8 mouse cellular contexts compared by ENCODE assay signal in the genomic region with DNA sequence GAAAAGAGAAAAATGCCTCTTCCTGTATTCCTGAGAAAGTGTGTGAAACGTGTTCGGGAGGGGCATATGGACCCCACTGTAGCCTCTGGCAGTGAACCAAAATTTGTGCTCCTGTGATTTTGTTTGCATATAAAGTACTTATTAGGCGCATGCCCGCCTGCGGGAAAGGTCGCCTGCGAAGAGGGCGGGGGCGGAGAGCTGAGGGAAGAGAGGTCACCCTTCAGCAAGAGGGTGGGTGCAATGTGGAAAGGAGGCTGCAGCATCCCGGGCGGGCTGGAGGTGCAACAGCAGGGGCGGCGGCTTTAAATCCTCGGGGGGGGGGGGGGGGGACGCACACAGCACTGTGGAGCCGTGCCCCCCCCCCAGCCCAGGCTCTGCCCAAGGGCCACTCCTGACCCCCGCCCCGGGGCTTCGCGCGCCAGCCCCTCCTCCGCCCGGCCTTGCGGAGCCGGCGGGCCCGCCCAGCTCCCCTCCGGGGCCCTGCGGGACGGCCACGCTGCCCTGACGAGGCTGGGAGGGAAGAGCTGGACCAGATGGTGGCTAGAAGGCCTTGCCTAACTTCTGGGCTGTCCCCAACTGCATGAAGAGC.
A peak's percentile ranks its signal among the peaks of the same experiment; 100 is the strongest.
DNase-seq lines count a peak whose midpoint lies in the region; ATAC-seq and TF ChIP-seq lines count a peak whose summit lies in the region.

No protein-coding gene starts in this region.

- H3K4me1 ChIP-seq in cortical plate, adult 2 months (ENCODE audit: control insufficient read depth, insufficient read depth, low read length): no peaks in the 10 kb centered on the region; the same call in 1 of the 2 replicates
- H3K4me1 ChIP-seq in midbrain, embryonic 11.5 days (ENCODE audit: control insufficient read depth, insufficient read depth, low read length): peaks cover 3% of the 10 kb centered on the region

- no peak for TF ChIP-seq CTCF in cortical plate, adult 2 months (IDR thresholded peaks at IDR 0.05; ENCODE audit: extremely low read depth, insufficient read depth, low read length)

- no peak for TF ChIP-seq POLR2A in cortical plate, adult 2 months (IDR thresholded peaks at IDR 0.05; ENCODE audit: extremely low read depth, insufficient read depth, low read length)

- DNase-seq in lung, postnatal 10 days: peak; percentile 12
- DNase-seq in lung, postnatal 25 days (ENCODE audit: low spot score): no peak
- peak; percentile 3 to 5 for DNase-seq in heart, adult 9 months (ENCODE audit: low spot score in 2 of 2)
- peak; percentile 9 to 22 for DNase-seq in kidney, adult 8-10 months
- DNase-seq in midbrain, embryonic 11.5 days (ENCODE audit: low spot score, missing footprints): peak; percentile 92
- no peak for DNase-seq in layer of hippocampus, adult 18-20 months (ENCODE audit: low spot score in 2 of 2)

- no peaks in the 10 kb centered on the region for H3K27me3 ChIP-seq in midbrain, embryonic 11.5 days (ENCODE audit: control insufficient read depth, insufficient read depth, low read length)

- peak; percentile 92 for ATAC-seq in midbrain, embryonic 11.5 days (ENCODE audit: low FRiP score)
- no peak for ATAC-seq in megakaryocyte progenitor cell, adult 5-6 weeks (replicated peaks; ENCODE audit: poor library complexity)

- no peaks in the 10 kb centered on the region for H3K36me3 ChIP-seq in midbrain, embryonic 11.5 days (ENCODE audit: control insufficient read depth, insufficient read depth, low read length)

- 7% methylated on average over 25 of the region's 32 CpGs for WGBS in midbrain, embryonic 11.5 days

- H3K9ac ChIP-seq in midbrain, embryonic 11.5 days (ENCODE audit: low read length): peak overlapping the region; percentile 54; the same call in 1 of the 2 replicates

- no peaks in the 10 kb centered on the region for H3K9me3 ChIP-seq in midbrain, embryonic 11.5 days (ENCODE audit: control insufficient read depth, low read length)

- H3K4me3 ChIP-seq in cortical plate, adult 2 months (ENCODE audit: insufficient read depth, low read length): 0 out of 2 replicates have a peak overlapping the region, but pooled peaks have one; percentile 2
- H3K4me3 ChIP-seq in midbrain, embryonic 11.5 days (ENCODE audit: low read depth, low read length): peak overlapping the region; percentile 35

- peak overlapping the region; percentile 59 for H3K4me2 ChIP-seq in midbrain, embryonic 11.5 days

- no peak overlapping the region for H3K27ac ChIP-seq in cortical plate, adult 2 months (ENCODE audit: insufficient read depth, low read length)
- H3K27ac ChIP-seq in midbrain, embryonic 11.5 days (ENCODE audit: low read depth, low read length): no peak overlapping the region

Comparison
In these comparisons a context has a peak if more than half of its experiments do, and no peak if none do; other contexts are left out.
1. DNase-seq: peak in lung, postnatal 10 days (single experiment), heart, adult 9 months (2 of 2), kidney, adult 8-10 months (2 of 2) and midbrain, embryonic 11.5 days (single experiment); none in lung, postnatal 25 days (single experiment) and layer of hippocampus, adult 18-20 months (0 of 2).